Mouse (Mus musculus) T-cell, adult 2 months (primary cell): ENCODE data around the gene Cdk14.
"Not testable (repeated sequence)": the region's sequence is repeated elsewhere in the genome, so short reads cannot be mapped to it uniquely, and the experiment has no call there.

Experiments used
- DNase-seq: peaks from one replicate; pipeline ENCODE4 v3.0.0; 2022; ENCODE audit warnings: low spot score

Cdk14 gene

DNA sequence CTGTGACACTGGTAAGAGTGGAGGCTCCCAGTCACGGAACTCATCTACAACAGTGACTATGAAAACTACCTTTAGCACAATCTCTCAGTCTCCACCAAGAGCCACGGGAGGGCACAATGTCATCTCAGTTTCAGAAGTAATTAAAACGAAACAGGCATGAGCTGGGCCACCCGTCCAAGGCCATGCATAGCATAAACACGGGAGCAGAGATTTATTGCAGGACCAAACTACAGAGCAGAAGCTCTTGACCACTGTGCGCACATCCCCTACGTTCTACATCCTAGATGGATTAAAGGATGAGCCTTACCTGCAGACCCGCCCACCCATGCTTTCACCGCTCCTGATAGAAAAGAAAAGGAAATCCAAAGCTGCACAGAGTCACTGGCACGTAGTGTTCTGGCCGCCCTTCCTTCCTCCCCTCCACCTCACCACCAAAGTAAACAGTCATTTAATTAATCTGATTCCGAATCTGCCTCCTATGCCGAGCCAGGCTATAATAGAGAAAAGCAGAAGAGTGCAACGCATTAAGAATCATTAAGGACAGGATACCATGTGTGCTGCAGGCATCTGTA lies 158.3 kb downstream of the Cdk14 start:
- no peak for DNase-seq

DNA sequence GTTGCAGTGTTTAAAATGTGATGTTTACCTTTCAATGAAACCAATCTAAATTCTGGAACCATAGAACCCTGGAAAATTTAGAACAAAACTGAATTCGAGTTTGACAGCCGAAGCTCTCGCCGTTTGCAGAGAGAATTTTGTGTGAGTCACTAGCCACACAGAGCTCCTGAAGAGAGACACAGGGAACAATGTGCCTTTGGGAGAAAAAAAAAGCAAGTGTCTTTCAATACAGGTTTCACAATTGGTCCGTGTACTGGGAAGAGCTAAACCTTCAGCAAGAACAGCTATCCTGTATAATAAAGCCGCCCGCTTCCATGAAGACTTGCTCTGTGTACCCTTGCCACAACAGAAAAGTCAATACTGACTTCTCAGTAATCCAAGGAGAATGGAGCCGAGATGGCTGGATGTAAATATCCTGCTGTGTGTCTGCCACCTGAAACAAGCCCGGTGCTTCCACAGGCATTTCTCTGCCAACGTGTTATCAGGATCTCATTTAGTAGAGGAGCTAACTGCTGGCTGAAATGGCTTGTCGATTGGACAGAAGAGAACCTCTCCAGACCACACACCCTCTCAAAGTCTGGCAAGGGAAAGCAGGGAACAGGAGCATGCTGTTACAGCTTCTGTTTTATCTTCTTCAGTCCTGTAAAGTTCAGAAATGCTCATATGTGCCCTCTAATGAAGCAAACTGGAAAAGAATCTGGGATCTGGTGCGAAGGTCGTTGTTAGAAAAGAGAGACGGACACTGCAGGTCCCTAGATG lies 159.0 kb downstream of the Cdk14 start:
- DNase-seq = no peak

DNA sequence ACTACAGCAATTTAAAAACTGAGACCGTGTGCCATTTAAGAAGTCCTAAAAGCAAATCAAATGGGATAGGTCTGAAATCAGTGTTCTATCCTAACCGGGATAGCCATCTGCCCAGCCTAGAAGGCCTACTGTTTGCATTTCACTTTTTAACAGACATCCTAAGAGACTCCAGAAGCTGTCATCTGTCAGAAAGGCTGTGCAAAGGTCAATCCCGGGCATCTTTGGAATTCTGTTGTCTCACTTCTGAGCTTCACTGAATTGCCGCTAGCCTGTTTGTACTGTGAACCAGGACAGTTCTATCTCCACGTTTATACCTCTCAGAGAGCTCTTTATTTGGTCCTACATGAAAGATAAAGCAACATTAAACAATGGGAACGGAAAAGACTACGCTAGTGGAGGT lies 159.8 kb downstream of the Cdk14 start:
- no peak for DNase-seq

DNA sequence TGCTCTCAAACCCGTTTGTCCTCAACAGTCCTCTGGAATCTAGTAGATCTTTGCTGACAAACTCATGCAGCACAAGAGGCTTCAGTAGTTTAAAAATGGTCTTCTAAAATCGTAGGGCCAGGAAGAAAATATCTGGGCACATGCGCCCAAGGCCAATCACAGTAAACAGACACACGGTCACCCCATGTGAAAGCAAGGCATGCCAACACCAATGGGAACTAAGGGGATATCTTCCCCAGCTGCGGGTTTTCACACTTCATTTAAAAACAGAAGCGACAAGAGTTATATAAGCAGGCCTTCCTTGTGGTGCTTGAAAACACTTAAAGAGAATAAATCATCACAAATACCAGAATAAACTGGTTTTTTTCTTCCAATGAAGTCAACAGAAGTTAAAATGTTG lies 165.7 kb downstream of the Cdk14 start:
- no peak for DNase-seq

DNA sequence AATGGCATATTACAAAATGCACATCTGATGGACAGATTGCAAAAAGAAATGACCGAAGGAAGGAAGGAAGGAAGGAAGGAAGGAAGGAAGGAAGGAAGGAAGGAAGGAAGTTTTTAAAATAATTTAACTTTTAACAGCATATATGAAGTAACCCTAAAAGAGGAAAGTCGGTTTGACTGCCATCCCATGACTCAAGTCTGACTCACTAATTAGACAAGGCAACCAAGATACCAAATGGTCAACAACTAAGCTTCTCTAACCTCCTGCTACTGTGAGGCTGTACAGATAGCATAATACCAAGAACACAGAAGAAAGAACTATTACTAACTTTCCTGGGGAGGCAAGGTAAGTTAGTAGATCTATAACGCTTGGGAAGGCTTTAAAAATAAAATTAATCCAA lies 166.9 kb downstream of the Cdk14 start:
- DNase-seq = no peak

DNA sequence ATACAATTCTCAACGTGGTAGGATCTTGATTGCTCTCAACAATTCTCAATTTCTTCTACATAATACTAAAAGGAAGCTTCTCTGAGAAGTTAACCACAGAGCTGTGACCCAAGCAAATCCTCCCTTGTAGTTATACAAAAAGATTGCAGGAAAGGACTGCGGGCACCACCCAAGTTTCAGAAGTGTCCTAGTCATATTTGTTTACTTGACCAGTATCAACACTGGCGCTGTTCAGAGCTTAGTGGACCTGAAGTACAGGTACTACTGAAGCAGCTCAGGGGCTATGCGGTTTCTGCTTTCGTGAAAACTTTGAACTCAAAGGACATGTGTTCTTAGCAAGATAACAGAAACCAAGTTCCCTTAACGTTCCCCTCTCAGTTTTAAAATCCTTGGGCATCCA lies 172.4 kb downstream of the Cdk14 start:
- no peak for DNase-seq

DNA sequence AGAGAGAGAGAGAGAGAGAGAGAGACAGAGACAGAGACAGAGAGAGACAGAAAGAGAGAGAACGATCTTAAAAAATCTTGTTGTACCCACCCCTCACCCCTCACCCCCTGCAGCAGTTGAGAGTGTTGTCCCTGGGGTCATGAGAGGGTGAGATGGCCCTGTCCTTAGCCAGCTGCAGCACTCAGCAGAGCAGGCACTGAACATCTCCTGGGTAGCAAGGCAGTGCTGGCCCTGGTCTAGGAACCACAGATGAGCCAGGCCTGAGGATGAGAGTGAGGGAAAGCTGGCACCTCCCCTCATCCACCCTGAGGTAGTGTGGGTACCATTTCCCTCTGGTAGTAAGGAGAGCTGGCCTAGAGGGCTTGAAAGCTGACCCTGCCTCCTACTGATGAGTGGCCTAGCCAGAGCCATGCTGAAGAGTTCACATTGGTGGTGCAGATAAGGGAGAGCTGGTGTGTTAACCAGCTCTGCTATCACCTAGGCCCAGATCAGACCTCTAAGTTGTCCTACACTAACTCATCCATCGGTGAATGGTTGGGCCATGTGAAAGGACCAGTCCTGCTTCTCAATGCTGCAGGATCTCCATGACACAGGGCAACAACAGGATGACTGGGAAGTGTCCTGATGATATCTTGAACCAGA lies 173.5 kb downstream of the Cdk14 start:
- no peak for DNase-seq

DNA sequence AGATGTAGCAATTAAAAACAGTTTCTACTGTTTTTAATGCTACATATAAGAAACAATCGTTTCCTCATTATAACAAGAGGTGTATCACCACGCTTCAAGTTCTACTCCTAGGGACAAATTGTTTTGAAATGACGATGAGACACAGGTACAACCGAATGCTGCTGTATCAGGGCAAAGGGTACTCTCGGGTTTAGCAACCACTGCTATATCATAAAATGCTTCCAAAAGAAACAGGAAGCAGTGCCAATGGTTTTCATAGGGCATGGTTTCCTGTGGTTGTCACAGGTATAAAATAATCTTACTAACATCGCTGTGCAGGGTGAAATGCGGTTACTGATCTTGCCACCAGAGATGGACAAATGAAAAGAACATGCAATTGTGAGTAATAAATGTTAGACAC lies 174.9 kb downstream of the Cdk14 start:
- no peak for DNase-seq

DNA sequence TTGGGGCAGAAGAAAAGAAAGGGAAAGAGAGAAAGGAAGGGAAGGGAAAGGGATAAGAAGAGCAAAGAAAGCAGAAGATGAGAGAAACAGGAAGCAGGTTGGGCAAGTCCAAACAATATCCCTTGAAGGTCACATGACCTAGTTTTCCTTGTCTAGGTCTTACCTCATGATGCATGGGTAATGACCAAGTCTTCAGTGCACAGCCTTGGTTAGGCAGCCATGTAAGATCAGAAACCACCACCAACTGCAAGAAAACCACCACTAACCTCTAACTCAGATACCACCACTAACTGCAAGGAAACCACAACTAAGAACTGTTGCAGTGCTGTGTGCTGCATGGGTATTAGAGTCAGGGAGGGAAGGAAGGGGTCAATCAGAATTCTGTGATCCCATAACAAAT lies 176.5 kb downstream of the Cdk14 start:
- no peak for DNase-seq

DNA sequence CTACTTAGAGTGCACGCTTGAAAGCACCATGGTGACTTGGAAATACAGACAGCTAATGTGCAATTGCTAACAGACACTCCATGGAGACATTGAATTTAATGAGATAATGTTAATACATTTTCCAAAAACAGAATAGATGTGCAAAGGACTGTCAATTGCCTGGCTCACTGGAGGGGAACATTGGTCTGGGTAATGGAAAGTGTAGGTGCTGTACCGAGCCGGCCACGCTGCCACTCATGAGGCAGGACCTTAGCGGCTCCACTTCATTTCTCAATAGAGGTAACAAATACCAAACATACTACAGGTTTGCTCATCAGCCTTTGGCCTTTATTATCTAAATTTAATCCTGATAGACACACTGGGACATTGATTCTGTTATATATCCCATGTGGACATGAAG lies 177.4 kb downstream of the Cdk14 start:
- DNase-seq = no peak

DNA sequence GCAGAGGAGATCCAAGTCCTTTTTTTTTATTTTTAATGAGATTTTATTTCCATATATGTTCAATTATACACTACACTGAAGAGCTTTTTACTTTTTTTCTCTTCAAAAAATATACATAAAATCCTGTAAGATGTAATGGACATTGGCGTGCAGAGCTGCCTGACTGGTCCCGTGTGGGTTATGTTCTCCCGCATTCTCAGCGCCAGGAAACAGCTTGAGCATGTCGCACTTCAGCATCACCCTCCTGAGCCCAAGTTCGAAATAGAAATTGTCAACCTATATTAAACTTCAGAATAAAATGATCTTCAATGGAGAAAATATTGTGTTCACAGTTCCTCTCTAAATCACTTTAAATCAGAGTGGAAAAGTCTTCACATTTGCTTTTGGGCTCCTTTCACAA lies 179.0 kb downstream of the Cdk14 start:
- DNase-seq = no peak

DNA sequence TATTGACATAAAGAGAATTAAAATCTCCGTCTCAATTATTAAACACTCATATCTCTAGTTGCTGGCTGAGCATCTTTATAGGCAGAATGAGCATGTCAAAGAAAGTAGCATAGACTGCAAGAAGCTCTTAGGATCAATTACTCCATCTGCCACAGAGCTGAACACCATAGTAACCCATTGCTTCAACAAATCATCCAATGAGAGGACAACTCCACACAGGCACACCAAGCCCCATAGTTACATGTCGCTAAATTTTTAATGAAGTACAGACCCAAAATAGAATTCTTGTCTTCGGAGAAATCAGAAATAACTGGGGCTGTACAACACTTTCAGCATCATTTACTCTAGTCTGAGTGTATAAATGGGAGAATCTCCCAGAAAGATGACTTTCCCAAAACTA lies 180.0 kb downstream of the Cdk14 start:
- no peak for DNase-seq

DNA sequence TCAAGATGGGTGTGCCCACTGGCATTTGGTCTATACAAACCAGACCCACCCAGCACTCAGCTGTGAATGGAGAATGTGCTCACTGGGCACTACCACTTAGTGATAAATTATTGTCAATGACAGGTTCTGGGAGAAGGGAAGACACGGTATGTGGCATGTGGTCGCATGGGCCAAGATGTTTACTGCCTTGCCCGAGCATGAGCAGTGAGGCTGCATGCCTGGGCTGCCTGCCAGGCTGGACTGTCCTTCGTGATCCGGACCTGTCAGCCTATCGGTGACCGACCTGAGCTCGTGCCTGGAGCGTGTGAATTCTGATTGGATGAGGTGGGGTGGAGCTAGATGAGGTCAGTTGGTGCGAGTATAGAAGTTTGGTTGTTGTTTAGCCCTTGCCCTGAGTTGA lies 185.2 kb downstream of the Cdk14 start:
- not testable (repeated sequence) for DNase-seq

DNA sequence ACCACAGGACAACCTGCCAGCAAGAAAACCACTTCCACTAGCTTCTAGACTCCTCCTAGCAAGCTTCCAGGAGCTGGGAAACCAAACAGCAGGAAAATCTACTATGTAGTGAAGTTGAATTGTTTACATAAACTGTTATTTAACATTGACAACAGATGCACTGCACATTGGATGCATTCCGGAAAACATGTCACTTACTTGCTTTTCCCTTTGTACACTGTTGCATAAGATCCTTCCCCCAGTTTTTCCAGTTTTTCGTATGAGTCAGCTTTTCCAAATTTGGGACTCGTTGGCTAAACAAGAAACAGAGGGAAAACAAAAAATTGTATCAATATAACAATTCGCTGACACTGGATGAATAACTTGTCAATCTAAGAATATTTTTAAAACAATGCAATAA lies 193.1 kb downstream of the Cdk14 start:
- no peak for DNase-seq

DNA sequence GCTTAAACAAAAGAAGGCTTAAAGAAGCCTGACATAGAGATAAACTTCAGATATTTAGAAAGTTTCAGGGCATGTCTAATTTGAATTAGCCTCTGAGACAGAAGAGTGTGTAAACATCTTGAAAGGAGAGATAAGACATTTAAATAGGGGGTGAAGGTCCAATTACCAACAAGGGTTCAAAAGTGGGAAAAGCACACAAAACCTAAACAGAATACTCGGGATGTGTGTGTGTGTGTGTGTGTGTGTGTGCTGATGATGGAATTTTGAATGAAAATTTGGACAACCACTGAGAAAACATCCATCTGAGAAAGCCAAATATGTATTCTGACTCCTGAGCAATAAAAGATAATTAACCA lies 208.4 kb downstream of the Cdk14 start:
- no peak for DNase-seq

DNA sequence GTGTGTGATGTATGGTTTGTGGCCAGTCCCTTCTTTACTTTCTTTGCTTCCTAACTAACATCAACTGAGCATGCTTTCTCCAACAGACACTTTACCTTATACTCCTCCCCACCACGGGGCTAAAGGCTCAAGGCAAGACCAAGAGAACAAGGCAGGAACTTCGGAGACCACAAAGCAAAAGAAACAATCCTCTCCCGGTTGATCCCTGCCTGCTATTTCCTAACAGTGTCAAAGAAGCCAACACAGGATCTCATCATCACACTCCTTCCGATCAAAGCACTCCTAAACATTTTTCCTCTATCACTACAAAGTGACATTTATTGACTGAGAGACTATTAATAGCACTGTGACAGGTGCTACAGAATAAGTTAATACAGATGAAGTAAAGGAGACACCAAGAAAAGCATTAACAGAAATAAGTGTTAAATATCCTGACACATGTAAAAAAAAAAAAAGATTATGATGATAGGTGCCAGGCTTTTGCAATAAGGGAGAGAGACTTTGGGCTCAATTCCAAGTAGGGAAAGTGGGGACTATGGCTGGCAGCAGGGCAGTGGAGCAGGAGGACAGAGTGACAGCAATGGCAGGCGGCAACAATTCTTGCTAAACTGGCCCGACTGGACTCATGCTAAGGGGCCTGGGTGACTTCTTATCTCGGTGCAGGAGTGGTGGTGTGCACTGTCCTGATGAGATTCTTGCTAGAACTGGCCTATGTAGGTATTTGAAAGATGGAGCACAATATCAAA lies 208.9 kb downstream of the Cdk14 start:
- no peak for DNase-seq

DNA sequence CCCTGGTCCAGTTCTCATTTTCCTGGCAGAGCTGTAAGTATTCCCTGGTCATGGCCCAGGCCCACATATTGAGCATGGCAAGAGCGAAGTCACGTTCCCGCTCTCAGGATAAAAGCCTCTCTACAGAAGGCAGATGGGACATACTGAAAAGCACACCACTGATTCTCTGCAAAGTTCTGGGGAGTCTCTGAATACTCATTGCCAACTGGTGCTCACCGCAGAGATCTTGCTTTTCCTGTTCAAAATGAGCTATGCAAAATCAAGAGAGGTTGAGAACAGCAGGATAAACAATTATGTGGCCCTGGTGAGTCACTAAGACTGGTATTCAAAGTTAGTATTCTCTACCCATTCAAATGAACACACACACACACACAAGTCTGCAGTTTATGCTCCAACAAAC lies 212.1 kb downstream of the Cdk14 start:
- no peak for DNase-seq

DNA sequence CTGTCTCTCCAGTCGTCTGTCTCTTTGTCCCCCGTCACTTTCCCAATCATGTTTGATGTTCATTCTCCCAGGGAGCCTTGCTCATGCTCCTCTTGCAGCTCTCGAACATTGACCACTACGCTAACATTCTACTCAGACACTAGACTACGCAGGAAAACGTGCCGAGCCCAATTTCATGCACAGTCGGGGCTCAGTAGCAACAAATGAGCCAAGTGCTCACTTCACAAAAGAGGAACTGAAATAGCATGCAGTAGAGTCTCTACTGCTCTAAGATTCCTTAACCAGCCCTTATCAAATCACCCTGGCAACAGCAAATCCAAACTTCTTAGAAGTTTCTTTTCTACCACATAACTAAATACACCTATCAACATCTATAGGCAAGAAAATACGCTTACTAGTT lies 214.1 kb downstream of the Cdk14 start:
- DNase-seq = no peak

DNA sequence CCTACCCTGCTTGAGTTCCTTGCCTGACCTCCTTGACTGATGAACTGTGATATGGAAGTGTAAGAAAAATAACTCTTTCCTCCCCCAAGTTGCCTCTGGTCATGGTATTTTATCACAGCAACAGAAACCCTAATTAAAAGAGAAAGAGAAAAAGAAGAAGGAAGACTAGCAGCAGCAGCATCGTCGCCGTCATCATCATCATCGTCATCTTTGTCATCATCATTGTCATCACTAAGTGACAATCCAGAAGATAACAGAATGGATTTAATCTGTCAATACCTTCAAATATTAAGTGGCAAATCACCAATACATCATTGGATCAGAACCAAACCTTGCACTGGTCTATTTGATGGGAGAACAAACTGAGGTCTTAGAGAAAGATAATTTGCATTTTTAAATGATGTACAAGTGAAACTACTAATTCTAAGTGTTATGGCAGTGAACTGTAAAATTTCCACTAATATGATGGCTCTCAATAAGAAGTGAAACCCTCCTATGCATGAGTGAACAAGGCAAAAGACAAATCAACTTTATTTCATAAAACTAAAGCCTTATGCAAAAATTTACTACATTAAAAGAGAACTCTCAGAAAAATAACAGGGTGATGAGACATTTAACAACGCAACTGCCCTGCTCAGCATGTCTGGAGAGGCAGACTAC lies 225.4 kb downstream of the Cdk14 start:
- DNase-seq = no peak

DNA sequence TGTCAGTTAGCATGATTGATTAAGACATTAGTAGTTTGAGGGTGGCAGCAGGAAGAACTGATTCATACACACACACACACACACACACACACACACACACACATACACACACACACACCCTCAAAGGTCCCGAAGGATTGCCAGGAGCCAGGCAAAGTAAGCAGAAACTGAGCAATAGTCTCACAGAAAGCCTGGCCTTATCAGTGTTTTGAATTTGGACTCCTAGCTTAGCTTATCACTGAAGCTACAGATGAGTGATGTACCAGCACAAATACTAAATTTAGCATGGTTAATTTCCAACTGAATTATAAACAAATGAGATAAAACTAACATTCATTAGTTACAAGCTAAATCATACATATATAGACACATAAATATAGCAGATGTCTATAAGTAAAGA lies 230.5 kb downstream of the Cdk14 start:
- DNase-seq = no peak

DNA sequence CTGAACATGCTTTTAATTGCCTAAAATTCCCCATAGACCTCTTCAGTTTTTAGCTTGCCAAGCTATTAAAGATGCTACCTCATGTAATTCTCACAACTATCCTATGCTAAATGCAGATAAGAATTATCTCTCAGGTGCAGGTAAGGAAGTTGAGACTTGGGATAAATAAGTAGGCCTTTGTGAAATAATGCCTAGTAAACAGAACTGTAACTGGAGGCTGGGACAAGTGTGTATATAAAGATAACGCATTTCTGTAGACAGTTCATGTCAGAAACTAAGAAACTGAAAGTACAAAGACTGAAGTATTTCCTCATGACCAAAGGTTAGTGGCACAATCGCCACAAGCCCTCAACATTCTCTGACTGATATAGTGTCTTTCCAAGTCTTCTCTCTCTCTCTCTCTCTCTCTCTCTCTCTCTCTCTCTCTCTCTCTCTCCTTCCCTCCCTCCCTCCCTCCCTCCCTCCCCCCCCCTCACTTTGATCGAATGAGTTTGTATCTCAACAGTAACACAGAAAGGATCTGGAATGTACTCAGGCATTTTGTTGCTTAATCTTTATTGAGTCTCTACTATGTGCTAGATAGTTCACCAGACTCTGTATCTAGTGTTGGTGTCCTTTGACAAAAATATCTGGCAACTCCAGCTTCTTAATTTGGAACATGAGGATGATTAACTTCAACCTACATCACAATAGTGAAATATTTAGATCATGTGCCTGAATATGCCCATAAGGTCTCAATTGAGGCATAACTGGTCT lies 233.9 kb downstream of the Cdk14 start:
- no peak for DNase-seq

DNA sequence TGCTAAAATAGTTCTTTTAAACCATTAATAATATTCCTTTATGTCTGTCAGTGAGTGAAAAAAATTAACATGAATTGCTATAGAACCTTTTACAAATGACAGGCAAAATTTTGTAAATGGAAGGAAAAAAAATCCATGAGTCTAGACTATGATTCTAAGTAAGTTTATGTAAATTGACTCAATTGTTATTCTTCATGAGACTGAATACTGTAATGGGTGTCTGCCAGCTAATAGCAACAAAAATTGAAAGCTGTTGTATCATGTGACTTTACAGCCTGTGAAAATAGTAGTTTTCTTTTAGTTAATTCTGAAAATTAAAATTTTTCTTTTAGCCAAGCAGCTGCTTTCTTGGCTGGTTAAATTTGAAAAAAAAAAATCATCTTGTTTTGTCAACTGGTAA lies 234.6 kb downstream of the Cdk14 start:
- DNase-seq = no peak
